Mouse (Mus musculus) forebrain, embryonic 16.5 days (tissue): Measurements from ENCODE around the gene 0610012G03Rik. TPM values are rescaled to one million over a fixed set of nuclear protein-coding genes. Genes with fewer than 3 reads are reported as not detected.

Source experiments
- ATAC-seq: fragments of 200-750 bp; cut with Nextera tagmentation; 2 replicates; pipeline ENCODE4 v1.8.0; 2017; ENCODE audit warnings: mild to moderate bottlenecking, moderate library complexity
- H3K27ac ChIP-seq: fragments of 300-500 bp; sonication (generic); 2 replicates; pipeline ENCODE4 v1.5.1; 2014; ENCODE audit warnings: low read length, control low read depth
- H3K27me3 ChIP-seq: fragments of 300-500 bp; sonication (generic); replicated peaks from 2 replicates; pipeline ENCODE4 v1.6.1; 2014; ENCODE audit warnings: low read length; ENCODE audit not compliant: control insufficient read depth, insufficient read depth
- H3K36me3 ChIP-seq: fragments of 300-500 bp; sonication (generic); 2 replicates; pipeline ENCODE4 v1.6.1; 2014; ENCODE audit not compliant: control insufficient read depth, insufficient read depth
- H3K4me1 ChIP-seq: fragments of 300-500 bp; sonication (generic); replicated peaks from 2 replicates; pipeline ENCODE4 v1.6.1; 2014; ENCODE audit warnings: low read length; ENCODE audit not compliant: control insufficient read depth, insufficient read depth
- H3K4me2 ChIP-seq: fragments of 300-500 bp; sonication (generic); 2 replicates; pipeline ENCODE4 v1.6.1; 2014; ENCODE audit warnings: mild to moderate bottlenecking, low read length, control low read depth
- H3K4me3 ChIP-seq: fragments of 300-500 bp; sonication (generic); replicated peaks from 2 replicates; pipeline ENCODE4 v1.5.1; 2014; ENCODE audit warnings: mild to moderate bottlenecking, low read length, control low read depth
- H3K9ac ChIP-seq: fragments of 300-500 bp; sonication (generic); replicated peaks from 2 replicates; pipeline ENCODE4 v1.6.1; 2014; ENCODE audit warnings: low read depth, low read length, control low read depth
- H3K9me3 ChIP-seq: fragments of 300-500 bp; sonication (generic); 2 replicates; pipeline ENCODE4 v1.6.1; 2016; ENCODE audit warnings: low read length; ENCODE audit not compliant: control insufficient read depth
- WGBS: fragments of 180-500 bp; shearing (Covaris S2); extraction: QIAGEN DNeasy Blood & Tissue Kit; methylation state at CpG from one replicate; pipeline ENCODE4 v1.1.7; 2014; 5-methylcytosine and 5-hydroxymethylcytosine counted together
- polyA plus RNA-seq: library from polyadenylated mRNA; unstranded; fragments of >200 nt; fragmentation: Nextera tagmentation; extraction: Ambion mirVana; gene quantifications from 2 replicates; pipeline ENCODE4 v1.2.1, GENCODE M21; 2015

0610012G03Rik gene
- polyA plus RNA-seq, 1 experiment from 2014 or later, result 112 TPM

DNA sequence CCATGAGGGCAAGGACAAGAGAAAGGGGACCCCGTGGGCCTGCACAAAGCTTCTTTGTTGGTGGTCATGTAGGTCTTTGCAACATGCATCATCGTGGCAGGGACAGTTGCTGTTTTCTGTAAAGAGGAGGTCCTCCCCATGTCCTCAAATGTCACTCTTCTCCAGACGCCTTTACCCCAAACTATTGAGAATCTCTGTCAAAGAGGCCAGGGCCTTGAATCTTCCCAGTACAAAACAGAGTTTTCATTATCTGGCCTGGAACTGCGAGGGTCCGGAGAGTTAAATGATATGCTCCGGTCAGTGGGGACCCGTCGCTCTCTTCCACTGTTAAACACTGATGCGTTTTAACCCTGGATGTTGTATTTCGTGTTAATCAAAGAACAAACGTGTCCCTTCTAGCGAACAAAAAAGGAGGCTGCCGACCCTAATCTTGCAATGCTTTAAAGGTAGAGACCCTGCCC, 13.7 kb downstream of the 0610012G03Rik start:
- Histone ChIP-seq H3K4me3 (peak overlapping the region; percentile 52), H3K27me3 (peaks cover 6% of the 10 kb centered on the region), H3K36me3 (no peaks in the 10 kb centered on the region), H3K27ac (peak overlapping the region; percentile 93; the same call in 1 of the 2 replicates), H3K4me1 (peaks cover 26% of the 10 kb centered on the region), H3K4me2 (peak overlapping the region; percentile 94), H3K9me3 (no peaks in the 10 kb centered on the region), H3K9ac (peak overlapping the region; percentile 78)
- no peak for ATAC-seq
- 22% methylated on average over 13 of the region's 13 CpGs for WGBS

DNA sequence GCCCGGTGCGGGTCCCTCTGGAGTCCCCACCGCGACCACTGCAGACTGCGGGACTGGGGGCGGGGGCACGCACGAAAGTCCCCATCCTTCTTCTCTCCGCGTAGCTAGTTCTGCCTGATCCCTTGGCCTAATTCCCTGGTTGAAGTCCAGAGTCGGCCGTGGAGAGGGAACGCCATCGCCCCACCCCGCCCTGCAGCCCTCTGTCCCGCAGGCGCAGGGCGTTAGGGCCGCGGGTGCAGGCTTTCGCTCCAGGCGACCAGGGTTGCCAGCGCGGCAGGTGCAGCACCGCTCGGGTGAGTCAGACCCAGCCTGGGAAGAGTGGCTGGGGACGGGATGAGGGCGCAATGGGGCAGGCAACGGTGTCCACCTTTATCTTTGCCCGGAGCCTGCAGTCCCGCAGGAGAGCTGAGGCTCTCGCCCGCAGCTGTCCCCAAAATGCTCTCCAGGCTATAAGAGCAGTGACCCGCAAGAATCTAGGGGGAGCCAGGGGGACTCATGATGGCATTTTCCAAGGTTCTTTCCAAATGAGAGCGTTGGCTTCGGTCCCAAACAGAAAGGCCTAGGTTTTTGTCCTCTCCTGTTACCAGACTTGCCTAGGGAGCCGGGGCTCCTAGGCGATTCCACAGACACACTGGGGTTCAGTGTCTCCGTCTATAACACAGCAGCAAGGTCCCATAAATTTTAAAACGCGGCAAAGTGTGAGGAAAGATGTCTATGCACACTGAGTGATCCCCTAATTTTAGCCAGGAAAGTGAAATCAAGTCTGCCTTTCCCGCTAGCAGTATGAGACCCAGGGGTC, 14.3 kb downstream of the 0610012G03Rik start, which contains the start of gene Pigz:
TSS of gene Pigz (plus strand) at position 101 of the 799 bp plus-strand sequence.
- Histone ChIP-seq H3K27ac (peak within 1 kb of the TSS; percentile 93), H3K36me3 (no peaks in the 10 kb centered on the region), H3K9ac (peak within 1 kb of the TSS; percentile 78), H3K27me3 (peaks cover 6% of the 10 kb centered on the region), H3K4me3 (peak within 1 kb of the TSS; percentile 52), H3K4me2 (peak within 1 kb of the TSS; percentile 94), H3K9me3 (no peaks in the 10 kb centered on the region), H3K4me1 (peaks cover 26% of the 10 kb centered on the region)
- 3% methylated on average over 42 of the region's 42 CpGs for WGBS
- peak; percentile 6; the same call in 1 of the 2 replicates for ATAC-seq

DNA sequence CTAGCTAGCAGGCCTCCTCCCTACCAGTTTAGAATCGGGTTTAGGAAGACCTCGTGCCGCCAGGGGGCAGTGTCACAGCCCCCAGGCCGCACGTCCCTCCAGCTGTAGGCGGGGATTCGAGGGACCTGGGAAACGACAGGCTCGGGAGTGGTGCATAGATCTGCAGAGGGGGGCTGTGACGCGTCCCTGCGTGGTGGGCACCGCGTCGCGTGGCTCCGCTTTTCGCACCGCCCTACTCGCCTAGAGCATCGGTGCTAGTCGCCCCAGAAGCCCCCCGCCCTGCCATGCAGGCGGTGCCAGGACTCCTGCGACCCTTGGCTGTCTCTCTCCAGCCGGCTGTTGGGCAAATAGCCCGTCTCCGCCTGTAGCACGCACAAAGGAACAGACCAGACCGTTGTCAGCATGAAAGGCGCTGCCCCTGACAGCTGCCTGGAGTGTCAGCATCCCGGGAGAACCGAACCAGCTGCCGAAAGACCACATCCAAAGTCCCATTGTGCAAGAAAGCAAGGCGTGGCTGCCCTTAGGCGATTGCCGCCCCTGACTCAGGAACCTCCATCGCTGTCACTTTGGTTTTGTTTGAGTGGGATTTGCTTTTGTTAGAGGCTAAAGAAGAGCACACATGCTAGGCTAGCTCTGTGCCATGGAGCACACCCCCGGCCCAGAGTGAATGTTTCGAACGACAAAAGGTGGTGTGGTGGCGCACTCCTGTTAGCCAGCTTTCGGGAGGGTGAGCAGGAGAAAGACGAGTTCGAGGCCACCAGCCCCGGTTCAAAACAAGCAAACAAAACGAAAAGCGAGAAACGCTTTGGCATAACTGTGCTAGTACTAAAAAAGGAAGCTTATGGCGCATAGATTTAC, 15.2 kb downstream of the 0610012G03Rik start:
- Histone ChIP-seq H3K9ac (peak overlapping the region; percentile 78), H3K27ac (peak overlapping the region; percentile 93), H3K4me3 (peak overlapping the region; percentile 52), H3K4me1 (peaks cover 26% of the 10 kb centered on the region), H3K9me3 (no peaks in the 10 kb centered on the region), H3K4me2 (peak overlapping the region; percentile 94), H3K36me3 (no peaks in the 10 kb centered on the region), H3K27me3 (peaks cover 6% of the 10 kb centered on the region)
- WGBS, result 1% methylated on average over 50 of the region's 50 CpGs
- ATAC-seq, result peak; percentile 99

DNA sequence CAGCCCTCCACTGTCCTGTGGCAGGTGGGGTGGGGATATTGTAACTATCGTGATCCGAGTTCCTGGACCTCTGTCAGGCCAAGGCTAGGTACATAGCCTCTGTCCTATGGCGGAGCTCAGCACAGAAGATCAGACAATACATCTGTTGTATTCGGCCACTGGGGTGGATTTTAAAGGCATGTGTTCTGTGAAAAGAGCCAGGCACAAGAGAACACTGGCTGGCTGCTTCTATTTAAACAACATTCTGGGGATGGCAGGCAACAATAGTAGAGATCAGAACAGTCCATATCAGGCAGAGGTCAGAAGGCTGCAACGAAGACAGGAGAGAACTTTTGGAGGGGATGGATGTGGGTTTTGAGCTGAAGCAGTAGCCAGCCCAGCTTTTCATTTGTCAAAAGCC, 16.0 kb downstream of the 0610012G03Rik start:
- Histone ChIP-seq H3K4me1 (peaks cover 26% of the 10 kb centered on the region), H3K36me3 (no peaks in the 10 kb centered on the region), H3K27ac (peak overlapping the region; percentile 93), H3K27me3 (peaks cover 6% of the 10 kb centered on the region), H3K4me2 (peak overlapping the region; percentile 94), H3K9me3 (no peaks in the 10 kb centered on the region), H3K9ac (peak overlapping the region; percentile 78; the same call in 1 of the 2 replicates), H3K4me3 (no peak overlapping the region)
- ATAC-seq, result peak; percentile 0; the same call in 1 of the 2 replicates
- 28% methylated on average over 5 of the region's 5 CpGs for WGBS

DNA sequence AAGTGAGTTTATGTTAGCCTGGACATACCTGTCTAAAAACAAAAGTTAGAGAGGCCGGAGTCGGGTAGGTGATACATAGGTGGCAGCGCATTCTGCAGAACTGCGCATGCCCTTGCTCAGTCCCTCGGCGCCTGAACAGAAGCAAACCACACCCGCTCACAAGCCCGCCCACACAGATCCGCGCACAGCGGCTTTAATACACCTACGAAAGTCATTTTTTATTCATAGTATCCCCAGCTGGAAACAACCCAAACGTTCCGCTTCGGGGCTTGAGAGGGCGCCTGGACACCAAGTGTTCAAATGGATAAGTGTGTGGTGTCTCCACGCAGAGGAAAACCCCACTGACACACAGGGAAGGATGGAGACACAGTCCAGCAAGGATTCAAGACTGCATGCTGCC, 17.0 kb downstream of the 0610012G03Rik start:
- no peaks in the 10 kb centered on the region for H3K9me3 ChIP-seq
- no peak overlapping the region for H3K4me3 ChIP-seq
- no peak overlapping the region for H3K27ac ChIP-seq
- peaks cover 6% of the 10 kb centered on the region for H3K27me3 ChIP-seq
- no peaks in the 10 kb centered on the region for H3K36me3 ChIP-seq
- H3K4me2 ChIP-seq, result no peak overlapping the region
- 60% methylated on average over 17 of the region's 17 CpGs for WGBS
- H3K9ac ChIP-seq, result no peak overlapping the region
- no peak for ATAC-seq
- H3K4me1 ChIP-seq, result peaks cover 26% of the 10 kb centered on the region

DNA sequence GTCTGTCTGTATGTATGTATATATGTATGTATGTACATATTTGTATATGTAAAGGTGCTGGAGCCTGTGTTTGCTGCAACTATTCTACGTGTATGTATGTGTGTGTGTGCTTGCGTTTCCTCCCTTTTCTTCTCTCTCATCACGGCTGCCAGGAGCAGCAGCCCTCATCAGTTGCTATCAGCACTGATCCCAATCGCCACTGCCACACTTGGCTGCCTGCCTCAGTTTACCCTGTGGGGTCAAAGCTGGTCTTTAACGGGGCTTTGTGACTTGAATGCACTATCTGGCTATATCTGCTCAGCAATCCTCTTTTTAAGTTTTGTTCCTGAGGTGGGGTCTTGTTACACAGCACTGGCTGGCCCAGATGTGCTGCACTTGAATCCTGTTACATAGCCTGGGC, 20.9 kb downstream of the 0610012G03Rik start:
- Histone ChIP-seq H3K36me3 (no peaks in the 10 kb centered on the region), H3K27ac (no peak overlapping the region), H3K9me3 (no peaks in the 10 kb centered on the region), H3K4me1 (0 out of 2 replicates have a peak, but pooled peaks cover under 1% of the 10 kb centered on the region), H3K27me3 (no peaks in the 10 kb centered on the region), H3K4me2 (no peak overlapping the region), H3K9ac (no peak overlapping the region), H3K4me3 (no peak overlapping the region)
- no peak for ATAC-seq
- 91% methylated on average over 5 of the region's 5 CpGs for WGBS

DNA sequence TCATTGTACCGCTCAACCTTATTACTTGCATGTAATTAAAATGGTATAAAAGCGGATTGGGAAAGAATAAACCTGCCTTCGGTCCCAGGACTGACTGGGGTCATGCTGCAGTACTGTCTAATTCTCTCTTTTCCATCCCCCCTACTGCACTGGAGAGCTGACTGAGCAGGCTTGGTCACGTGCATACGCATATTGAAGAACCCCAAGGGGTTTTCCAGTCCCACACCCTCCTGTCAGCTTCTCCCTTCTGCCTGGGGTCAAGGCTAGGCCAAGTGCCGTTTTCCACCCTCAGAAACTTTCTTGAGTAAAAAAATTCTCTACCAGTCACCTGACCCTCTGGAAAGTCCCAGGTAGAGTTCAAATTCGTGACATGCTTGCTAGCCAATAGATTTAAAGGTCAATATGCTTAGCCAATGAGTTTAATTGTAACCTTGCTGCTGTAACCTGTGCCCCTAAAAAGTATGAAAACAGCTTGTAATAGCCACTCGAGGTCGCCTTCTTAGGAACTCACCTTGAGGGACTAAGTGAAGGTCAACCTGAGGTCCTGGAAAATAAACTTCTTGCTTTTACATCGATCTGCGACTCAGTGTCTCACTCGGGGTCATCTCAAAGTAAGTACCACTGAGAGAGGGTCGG, 21.6 kb downstream of the 0610012G03Rik start:
- Histone ChIP-seq H3K9me3 (no peaks in the 10 kb centered on the region), H3K27me3 (no peaks in the 10 kb centered on the region), H3K9ac (no peak overlapping the region), H3K4me2 (no peak overlapping the region), H3K27ac (no peak overlapping the region), H3K36me3 (no peaks in the 10 kb centered on the region), H3K4me3 (no peak overlapping the region), H3K4me1 (no peaks in the 10 kb centered on the region)
- ATAC-seq, result no peak
- 87% methylated on average over 13 of the region's 13 CpGs for WGBS

DNA sequence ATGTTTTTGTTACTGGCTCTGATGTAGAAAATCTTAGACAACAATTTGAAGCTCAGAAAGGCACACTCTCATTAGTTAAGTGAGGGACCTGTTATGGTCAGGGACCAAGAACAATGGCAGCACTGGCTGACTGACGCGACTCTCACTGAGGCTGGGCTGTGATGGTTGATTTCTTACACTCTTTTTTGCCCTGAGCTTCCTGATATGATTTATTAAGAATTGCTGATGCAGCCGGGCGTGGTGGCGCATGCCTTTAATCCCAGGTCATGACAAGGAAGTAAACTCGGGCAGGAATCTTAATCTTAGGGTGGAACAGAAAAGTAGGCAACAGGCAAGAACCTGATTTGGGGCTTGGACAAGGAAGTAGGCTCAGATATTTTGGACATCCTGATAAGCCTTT, 22.2 kb downstream of the 0610012G03Rik start:
- no peak overlapping the region for H3K9ac ChIP-seq
- H3K27ac ChIP-seq, result no peak overlapping the region
- no peaks in the 10 kb centered on the region for H3K4me1 ChIP-seq
- WGBS, result 73% methylated on average over 6 of the region's 6 CpGs
- no peaks in the 10 kb centered on the region for H3K9me3 ChIP-seq
- no peaks in the 10 kb centered on the region for H3K27me3 ChIP-seq
- H3K4me2 ChIP-seq, result no peak overlapping the region
- H3K4me3 ChIP-seq, result no peak overlapping the region
- no peaks in the 10 kb centered on the region for H3K36me3 ChIP-seq
- ATAC-seq, result no peak

DNA sequence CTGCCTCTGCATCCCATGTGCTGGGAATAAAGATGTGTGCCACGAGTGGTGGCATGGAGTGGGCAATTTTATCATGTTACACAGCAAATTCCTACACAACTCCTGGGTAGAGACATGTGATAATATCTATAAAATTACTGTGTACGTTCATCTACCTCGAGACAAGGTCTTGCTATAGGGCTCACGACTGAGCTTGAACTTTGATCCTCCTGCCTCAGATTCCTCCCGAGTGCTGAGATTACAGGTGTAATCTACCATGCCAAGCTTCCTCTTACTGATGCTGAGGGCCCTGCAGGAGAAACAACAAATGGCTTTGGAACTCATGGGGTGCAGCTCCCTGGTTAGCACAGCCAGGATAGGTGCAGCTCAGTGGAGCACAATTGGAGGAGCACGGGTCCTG, 23.9 kb downstream of the 0610012G03Rik start:
- no peaks in the 10 kb centered on the region for H3K9me3 ChIP-seq
- H3K4me1 ChIP-seq, result no peaks in the 10 kb centered on the region
- H3K36me3 ChIP-seq, result no peaks in the 10 kb centered on the region
- no peaks in the 10 kb centered on the region for H3K27me3 ChIP-seq
- H3K4me3 ChIP-seq, result no peak overlapping the region
- H3K4me2 ChIP-seq, result no peak overlapping the region
- WGBS, result 81% methylated on average over 6 of the region's 6 CpGs
- no peak for ATAC-seq
- no peak overlapping the region for H3K27ac ChIP-seq
- no peak overlapping the region for H3K9ac ChIP-seq
